Mouse (Mus musculus) CH12.LX (cell line): Measurements from ENCODE around the gene Cerkl. TPM values are rescaled to one million over a fixed set of nuclear protein-coding genes. Genes with fewer than 3 reads are reported as not detected.

Source experiments
- DNase-seq: peaks from one replicate; pipeline ENCODE4 v3.0.0-alpha.2; 2013; ENCODE audit errors: extremely low read depth
- H3K27ac ChIP-seq: 2 replicates; pipeline ENCODE4 v1.5.1; 2012; ENCODE audit warnings: low read depth, mild to moderate bottlenecking, control low read depth, moderate library complexity; ENCODE audit not compliant: insufficient read depth
- H3K27me3 ChIP-seq: replicated peaks from 2 replicates; pipeline ENCODE3; 2012; ENCODE audit warnings: inconsistent platforms
- H3K36me3 ChIP-seq, 2 experiments: replicated peaks in 1 of 2; 2 replicates each; pipeline versions ENCODE3 to v1.6.1; 2012; ENCODE audit warnings: inconsistent platforms in 1 of 2, low read length in 1 of 2, mild to moderate bottlenecking in 1 of 2, mixed read lengths in 1 of 2, moderate library complexity in 1 of 2; ENCODE audit not compliant: control insufficient read depth in 1 of 2, insufficient read depth in 1 of 2
- H3K4me1 ChIP-seq, 2 experiments: 2 replicates each; pipeline ENCODE4 v1.6.1; 2012; ENCODE audit warnings: inconsistent platforms in 1 of 2, moderate library complexity in 1 of 2; ENCODE audit not compliant: insufficient read depth in 2 of 2, control insufficient read depth in 1 of 2
- H3K4me2 ChIP-seq: 2 replicates; pipeline ENCODE4 v1.6.1; 2012; ENCODE audit warnings: low read depth, mild to moderate bottlenecking, control low read depth; ENCODE audit not compliant: poor library complexity, insufficient read depth, severe bottlenecking
- H3K4me3 ChIP-seq, 3 experiments: fragments of 150-350 bp in 1 of 3; sonication (generic) in 1 of 3; replicated peaks in 1 of 3; 2 replicates each; pipeline versions ENCODE3 to v1.5.1; 2011 to 2012; ENCODE audit warnings: low read depth in 2 of 3, low read length in 2 of 3, mild to moderate bottlenecking in 2 of 3, moderate library complexity in 2 of 3, control low read depth in 1 of 3, improper control_type of control experiment in 1 of 3, inconsistent platforms in 1 of 3, mixed read lengths in 1 of 3; ENCODE audit not compliant: poor library complexity in 1 of 3
- H3K79me2 ChIP-seq: replicated peaks from 2 replicates; pipeline ENCODE4 v1.6.1; 2012; ENCODE audit warnings: mild to moderate bottlenecking, moderate library complexity; ENCODE audit not compliant: control insufficient read depth, poor library complexity, insufficient read depth, severe bottlenecking; ENCODE audit errors: extremely low read depth
- H3K9ac ChIP-seq: 2 replicates; pipeline ENCODE4 v1.6.1; 2012; ENCODE audit warnings: low read depth, mild to moderate bottlenecking, control low read depth, moderate library complexity; ENCODE audit not compliant: insufficient read depth
- H3K9me3 ChIP-seq: replicated peaks from 2 replicates; pipeline ENCODE3; 2012; ENCODE audit warnings: low read length, inconsistent platforms, mixed read lengths
- CHD1 ChIP-seq: IDR thresholded peaks from 2 replicates; pipeline ENCODE4 v1.6.1; 2012; ENCODE audit warnings: low read depth, low read length, improper control_type of control experiment, inconsistent platforms
- CHD2 ChIP-seq: IDR thresholded peaks from 2 replicates; pipeline ENCODE4 v1.6.1; 2011; ENCODE audit warnings: low read length, improper control_type of control experiment
- CTCF ChIP-seq, 2 experiments: IDR thresholded peaks in 1 of 2; conservative IDR thresholded peaks in 1 of 2; 2 replicates each; pipeline ENCODE4 v1.5.1; 2011 to 2012; ENCODE audit warnings: low read depth in 2 of 2, low read length in 2 of 2, improper control_type of control experiment in 1 of 2, inconsistent platforms in 1 of 2, mild to moderate bottlenecking in 1 of 2, moderate library complexity in 1 of 2
- ELF1 ChIP-seq: IDR thresholded peaks from 2 replicates; pipeline ENCODE4 v1.6.1; 2014; ENCODE audit warnings: low read depth, mild to moderate bottlenecking, inconsistent platforms, low read length, improper control_type of control experiment
- HCFC1 ChIP-seq: IDR thresholded peaks from 2 replicates; pipeline ENCODE4 v1.6.1; 2012; ENCODE audit warnings: low read depth, mild to moderate bottlenecking, inconsistent platforms, low read length, improper control_type of control experiment
- IRF4 ChIP-seq: IDR thresholded peaks from 2 replicates; pipeline ENCODE4 v1.6.1; 2014; ENCODE audit warnings: low read depth, mild to moderate bottlenecking, inconsistent platforms, low read length, improper control_type of control experiment
- KAT2A ChIP-seq: IDR thresholded peaks from 2 replicates; pipeline ENCODE4 v1.6.1; 2012; ENCODE audit warnings: low read length, improper control_type of control experiment, inconsistent platforms; ENCODE audit not compliant: insufficient replicate concordance
- MEF2A ChIP-seq: IDR thresholded peaks from 2 replicates; pipeline ENCODE4 v1.6.1; 2014; ENCODE audit warnings: low read depth, mild to moderate bottlenecking, inconsistent platforms, low read length, improper control_type of control experiment, borderline replicate concordance
- MXI1 ChIP-seq: IDR thresholded peaks from 2 replicates; pipeline ENCODE4 v1.6.1; 2011; ENCODE audit warnings: mild to moderate bottlenecking, low read depth, low read length, improper control_type of control experiment
- NELFE ChIP-seq: IDR thresholded peaks from 2 replicates; pipeline ENCODE4 v1.6.1; 2011; ENCODE audit warnings: low read depth, low read length, improper control_type of control experiment
- RCOR1 ChIP-seq: conservative IDR thresholded peaks from 2 replicates; pipeline ENCODE4 v1.6.1; 2012; ENCODE audit warnings: low read depth, mild to moderate bottlenecking, inconsistent platforms, low read length, improper control_type of control experiment
- SMC3 ChIP-seq: IDR thresholded peaks from 2 replicates; pipeline ENCODE4 v1.6.1; 2011; ENCODE audit warnings: low read depth, low read length, improper control_type of control experiment
- UBTF ChIP-seq: IDR thresholded peaks from 2 replicates; pipeline ENCODE4 v1.6.1; 2012; ENCODE audit warnings: low read depth, mild to moderate bottlenecking, inconsistent platforms, low read length, improper control_type of control experiment, moderate library complexity
- USF1 ChIP-seq: IDR thresholded peaks from 2 replicates; pipeline ENCODE4 v1.6.1; 2014; ENCODE audit warnings: low read depth, mild to moderate bottlenecking, inconsistent platforms, low read length, improper control_type of control experiment
- ZNF384 ChIP-seq: IDR thresholded peaks from 2 replicates; pipeline ENCODE4 v1.6.1; 2012; ENCODE audit warnings: low read depth, low read length, improper control_type of control experiment, inconsistent platforms
- dilution Hi-C: fragments of 300-500 bp; cut with MboI; formaldehyde crosslinking; loops from 2 replicates; pipeline ENCODE4 v1.14.3; 2020; ENCODE audit warnings: low sequenced_read_pairs; ENCODE audit not compliant: extremely low pct_unique_long_range_greater_than_20kb, extremely low pct_ligation_motif_present
- in situ Hi-C: fragments of 300-500 bp; cut with MboI; formaldehyde crosslinking; loops from 3 replicates; pipeline ENCODE4 v1.14.3; 2019; ENCODE audit warnings: low sequenced_read_pairs, low pct_ligation_motif_present, low pct_unique_long_range_greater_than_20kb, mixed read lengths
- polyA plus RNA-seq: library from polyadenylated mRNA; unstranded; fragments of >175 nt; gene quantifications from 2 replicates; pipeline ENCODE4 v1.2.1, GENCODE M21; 2012; ENCODE audit warnings: low read depth; ENCODE audit not compliant: insufficient read length
- total RNA-seq, 2 experiments: library from RNA; depleted of rRNA; stranded (reverse); fragments of 300-350 nt in 1 of 2; fragments of >200 nt in 1 of 2; gene quantifications; 2 replicates each; pipeline ENCODE4 v1.2.3; 2012 to 2014

The Cerkl gene
- total and polyA plus RNA-seq, 3 experiments: 10.9 to 19.6 (median 15.6) TPM

DNA sequence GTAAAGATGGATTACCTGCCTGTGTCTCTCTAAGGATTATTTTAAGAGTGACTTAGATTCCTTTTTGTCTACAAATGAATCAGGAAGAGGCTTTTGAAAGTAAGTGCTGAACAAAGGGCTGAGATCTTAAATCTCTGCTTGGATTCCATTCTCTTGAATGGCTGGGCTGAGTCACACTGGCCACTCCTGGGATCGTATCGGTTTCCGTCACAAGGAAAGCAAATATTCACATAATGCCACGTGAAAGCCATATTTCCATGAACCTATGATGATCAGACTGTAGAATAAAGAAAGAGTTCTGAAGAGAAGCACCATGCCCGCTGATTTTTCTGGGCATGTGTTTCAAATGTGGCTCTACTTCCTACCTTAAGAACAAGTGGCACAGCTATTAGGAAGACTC lies 57.8 kb downstream of the Cerkl start:
- Histone ChIP-seq H3K9me3 (no peaks in the 10 kb centered on the region), H3K27me3 (no peaks in the 10 kb centered on the region), H3K27ac (no peak overlapping the region), H3K4me1 (no peaks in the 10 kb centered on the region; a peak in 1 of 4 replicates), H3K9ac (no peak overlapping the region), H3K79me2 (no peaks in the 10 kb centered on the region), H3K36me3 (no peaks in the 10 kb centered on the region), H3K4me3 (no peak overlapping the region), H3K4me2 (no peak overlapping the region)
- dilution Hi-C loops: no loop called here
- in situ Hi-C loops: no loop called here
- no peak for DNase-seq
- TF ChIP-seq UBTF (no peak), KAT2A (no peak), ZNF384 (no peak), ELF1 (no peak), RCOR1 (no peak)

DNA sequence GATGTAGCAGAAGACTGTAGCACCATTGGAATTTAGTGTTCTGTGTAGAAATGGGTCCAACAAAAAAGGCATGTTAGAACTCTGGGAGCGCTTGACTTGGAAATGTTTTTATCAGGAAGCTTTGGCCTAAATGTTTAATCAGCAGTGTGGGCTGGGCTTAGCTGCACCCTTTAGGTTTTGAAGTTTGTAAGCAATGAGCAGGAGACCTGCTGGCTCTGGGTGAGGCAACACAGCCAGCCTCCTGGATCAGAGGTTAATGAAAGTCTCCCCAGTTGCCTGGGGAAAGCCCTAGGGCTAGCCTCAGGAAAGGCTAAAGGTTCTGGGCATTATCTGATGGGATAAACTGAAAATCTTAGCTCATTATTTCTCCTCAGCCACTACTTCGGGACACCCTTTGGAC lies 58.2 kb downstream of the Cerkl start:
- dilution Hi-C loops: no loop called here
- Histone ChIP-seq H3K27me3 (no peaks in the 10 kb centered on the region), H3K9me3 (no peaks in the 10 kb centered on the region), H3K79me2 (no peaks in the 10 kb centered on the region), H3K4me2 (no peak overlapping the region), H3K4me3 (no peak overlapping the region), H3K27ac (no peak overlapping the region), H3K4me1 (no peaks in the 10 kb centered on the region; a peak in 1 of 4 replicates), H3K9ac (no peak overlapping the region), H3K36me3 (no peaks in the 10 kb centered on the region)
- TF ChIP-seq CTCF (conservative IDR thresholded peaks at IDR 0.05 in 1 of 2, IDR thresholded peaks at IDR 0.05 in 1 of 2; ENCODE audit: low read depth in 2 of 2, low read length in 2 of 2): no peak
- TF ChIP-seq KAT2A: no peak
- no peak for TF ChIP-seq CHD1
- no peak for TF ChIP-seq CHD2
- no peak for TF ChIP-seq MEF2A
- no peak for DNase-seq
- in situ Hi-C loops: no loop called here

DNA sequence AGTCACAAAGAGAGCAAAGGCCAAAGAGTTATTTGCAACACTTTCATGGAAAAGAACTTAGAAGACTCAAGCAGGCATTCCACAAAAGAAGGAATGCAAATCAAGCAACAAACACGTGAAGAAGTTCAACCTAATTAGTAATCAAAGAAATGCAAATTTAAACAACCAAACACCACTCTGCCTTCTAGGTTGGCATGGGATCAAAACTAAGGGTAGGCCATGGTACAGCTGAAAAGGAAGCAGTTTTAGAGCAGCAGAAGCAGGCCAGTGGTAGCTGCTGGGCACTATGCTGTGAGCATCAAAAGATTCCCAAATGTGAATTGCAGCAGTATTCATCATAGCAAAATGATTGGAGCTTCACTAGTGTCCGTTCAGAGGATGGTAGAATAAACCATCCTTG lies 59.5 kb downstream of the Cerkl start:
- no peak overlapping the region for H3K4me3 ChIP-seq
- H3K27ac ChIP-seq: no peak overlapping the region
- H3K4me2 ChIP-seq: no peak overlapping the region
- dilution Hi-C loops: no loop called here
- no peaks in the 10 kb centered on the region for H3K79me2 ChIP-seq
- peaks cover 0 to 2% of the 10 kb centered on the region in 2 experiments; a peak in 1 of 4 replicates for H3K4me1 ChIP-seq
- in situ Hi-C loops: no loop called here
- no peak for DNase-seq
- H3K36me3 ChIP-seq: no peaks in the 10 kb centered on the region
- no peak overlapping the region for H3K9ac ChIP-seq
- no peaks in the 10 kb centered on the region for H3K27me3 ChIP-seq
- no peaks in the 10 kb centered on the region for H3K9me3 ChIP-seq
- no peak for TF ChIP-seq MXI1
- no peak for TF ChIP-seq USF1
- no peak for TF ChIP-seq IRF4
- TF ChIP-seq HCFC1: no peak
- TF ChIP-seq CHD2: no peak
- TF ChIP-seq ELF1: no peak
- TF ChIP-seq CHD1: no peak
- TF ChIP-seq NELFE: no peak
- no peak for TF ChIP-seq SMC3
- TF ChIP-seq UBTF: no peak
